Comparison of ENCODE assay signal across 1 mouse cellular context in the genomic region with DNA sequence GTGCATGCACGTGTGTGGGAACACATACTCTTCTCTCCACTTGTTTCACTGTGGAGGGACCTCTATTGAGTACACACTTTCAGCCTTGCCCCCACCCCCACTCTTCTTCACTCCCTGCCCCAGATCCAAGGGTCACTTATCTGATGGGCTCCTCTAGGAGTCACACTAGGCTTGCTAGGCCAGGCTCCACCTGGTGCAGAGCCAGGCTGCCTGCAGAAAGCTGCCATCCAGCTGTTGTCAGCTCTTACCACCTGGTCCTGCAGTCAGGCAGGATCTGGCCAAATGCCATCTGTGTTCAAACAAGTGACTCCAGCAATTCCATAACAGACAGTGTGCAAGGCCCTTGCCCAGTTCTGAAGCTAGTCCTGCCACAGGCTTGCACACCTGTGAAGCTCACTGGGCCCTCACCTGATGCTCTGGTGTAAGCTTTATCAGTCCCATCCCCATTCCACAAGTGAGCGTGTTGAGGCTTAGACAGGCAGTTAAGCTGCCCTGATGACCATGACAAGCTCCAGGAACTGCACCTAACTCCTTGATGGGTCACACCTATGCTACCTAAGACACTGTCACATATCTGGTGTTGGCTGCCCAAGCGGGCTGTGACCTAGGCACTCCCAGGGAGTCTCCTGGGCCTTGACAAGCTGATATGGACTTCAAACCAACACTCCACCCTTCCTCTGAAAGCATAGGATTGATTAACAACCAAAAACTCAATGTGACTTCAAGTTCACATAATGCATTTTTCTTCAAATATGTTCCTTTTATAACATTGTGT.
TF ChIP-seq lines count a peak whose summit lies in the region.

No protein-coding gene starts in this region.

TF ChIP-seq in MEL, 35 proteins besides CTCF, POLR2A, EP300 and RAD21 (continued from another document):
- no peak for TF ChIP-seq POLR2AphosphoS5 (IDR thresholded peaks at IDR 0.05; ENCODE audit: borderline replicate concordance, low read depth, low read length)
- no peak; the same call in 1 of the 2 replicates for TF ChIP-seq SIN3A (IDR thresholded peaks at IDR 0.05; ENCODE audit: low read length)
- peak; percentile 72; the same call in 1 of the 2 replicates for TF ChIP-seq TCF12 (IDR thresholded peaks at IDR 0.05; ENCODE audit: low read depth, low read length)
- TF ChIP-seq ZMIZ1 (IDR thresholded peaks at IDR 0.05; ENCODE audit: low read depth, low read length), result no peak
- no peak for TF ChIP-seq POLR2AphosphoS2 (IDR thresholded peaks at IDR 0.05; ENCODE audit: low read length)
- no peak for TF ChIP-seq JUND (IDR thresholded peaks at IDR 0.05; ENCODE audit: low read depth, low read length)
- TF ChIP-seq MEF2A (IDR thresholded peaks at IDR 0.05; ENCODE audit: extremely low read depth, insufficient replicate concordance, low read depth, low read length, poor library complexity, severe bottlenecking), result no peak
- TF ChIP-seq CHD2 (IDR thresholded peaks at IDR 0.05; ENCODE audit: low read length), result no peak
- no peak for TF ChIP-seq NRF1 (IDR thresholded peaks at IDR 0.05; ENCODE audit: insufficient read depth, low read depth, low read length, poor library complexity, severe bottlenecking)
- TF ChIP-seq MXI1 (IDR thresholded peaks at IDR 0.05; ENCODE audit: low read depth, low read length), result 0 out of 2 replicates have a peak, but pooled peaks have one; percentile 20
- no peak; the same call in 1 of the 2 replicates for TF ChIP-seq GATA1 (IDR thresholded peaks at IDR 0.05; ENCODE audit: low read depth, low read length)
- TF ChIP-seq TAL1 (IDR thresholded peaks at IDR 0.05; ENCODE audit: low read length), result peak; percentile 64
- TF ChIP-seq USF2 (IDR thresholded peaks at IDR 0.05; ENCODE audit: borderline replicate concordance in 1 of 2, insufficient read depth in 1 of 2, low read depth in 1 of 2, low read length in 2 of 2), result no peak
- TF ChIP-seq MAFK (IDR thresholded peaks at IDR 0.05; ENCODE audit: borderline replicate concordance, low read depth, low read length), result no peak
- TF ChIP-seq ELF1 (IDR thresholded peaks at IDR 0.05; ENCODE audit: low read depth, low read length), result no peak
